Mouse (Mus musculus) E14TG2a.4 (cell line): Measurements from ENCODE around the gene Babam2.

ENCODE experiments used
- CTCF ChIP-seq: conservative IDR thresholded peaks from 2 replicates; pipeline ENCODE4 v1.5.1; 2014; ENCODE audit warnings: low read length
- POU5F1 ChIP-seq: IDR thresholded peaks from 2 replicates; pipeline ENCODE4 v1.6.1; 2014; ENCODE audit warnings: low read length, borderline replicate concordance

DNA sequence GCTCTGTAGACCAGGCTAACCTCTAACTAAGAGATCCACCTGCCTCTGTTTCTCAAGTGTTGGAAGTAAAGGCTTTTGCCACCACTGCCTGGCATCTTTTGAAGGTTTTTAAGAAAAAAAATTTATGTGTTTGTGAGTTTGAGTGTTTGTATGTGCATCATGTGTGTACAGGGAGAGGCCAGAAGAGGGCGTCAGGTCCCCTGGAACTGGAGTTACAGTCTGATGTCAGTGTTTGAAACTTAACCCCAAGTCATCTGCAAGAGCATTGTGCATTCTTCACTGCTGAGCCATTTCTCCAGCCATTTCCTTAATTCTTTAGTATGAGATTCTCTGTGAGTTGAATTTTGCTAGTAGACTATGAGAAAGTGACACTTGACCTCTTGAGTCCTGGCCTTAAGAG is 11.9 kb downstream of the Babam2 start:
- TF ChIP-seq CTCF (peak; percentile 45), POU5F1 (no peak)
